Mouse (Mus musculus): ENCODE data around the gene Mon2.
"Not testable (repeated sequence)": the region's sequence is repeated elsewhere in the genome, so short reads cannot be mapped to it uniquely, and the experiment has no call there.

Mon2 gene

GRCm38 (mm10) chr10:123057082-123057481 lies 19.2 kb downstream of the Mon2 start:
- DNase-seq, result no peak

- no peak for DNase-seq
These were observed 19.8 kb downstream of the Mon2 start for GRCm38 (mm10) chr10:123056463-123056862.

GRCm38 (mm10) chr10:123055205-123056000 lies 20.9 kb downstream of the Mon2 start:
- DNase-seq, result peak; percentile 31

- DNase-seq, result no peak
These were observed 22.7 kb downstream of the Mon2 start for GRCm38 (mm10) chr10:123053557-123053956.

- no peak for DNase-seq
These were observed 24.3 kb downstream of the Mon2 start for GRCm38 (mm10) chr10:123052021-123052420.

GRCm38 (mm10) chr10:123048730-123049129 lies 27.6 kb downstream of the Mon2 start:
- no peak for DNase-seq

GRCm38 (mm10) chr10:123039936-123040335 lies 36.4 kb downstream of the Mon2 start:
- DNase-seq, result no peak

GRCm38 (mm10) chr10:123032078-123032646 lies 44.1 kb downstream of the Mon2 start:
- no peak for DNase-seq

GRCm38 (mm10) chr10:123031449-123031848 lies 44.9 kb downstream of the Mon2 start:
- DNase-seq, result no peak

GRCm38 (mm10) chr10:123030589-123030988 lies 45.7 kb downstream of the Mon2 start:
- peak; percentile 63 for DNase-seq

- no peak for DNase-seq
These were observed 47.4 kb downstream of the Mon2 start for GRCm38 (mm10) chr10:123028949-123029348.

GRCm38 (mm10) chr10:123026736-123027135 lies 49.6 kb downstream of the Mon2 start:
- DNase-seq, result not testable (repeated sequence)

- DNase-seq, result no peak
These were observed 62.9 kb downstream of the Mon2 start for GRCm38 (mm10) chr10:123013435-123013834.

GRCm38 (mm10) chr10:123011421-123011820 lies 64.9 kb downstream of the Mon2 start:
- no peak for DNase-seq

- DNase-seq, result no peak
These were observed 70.8 kb downstream of the Mon2 start for GRCm38 (mm10) chr10:123005237-123006185.

GRCm38 (mm10) chr10:123004475-123005236 lies 71.6 kb downstream of the Mon2 start:
- DNase-seq, result no peak

- DNase-seq, result no peak
These were observed 74.3 kb downstream of the Mon2 start for GRCm38 (mm10) chr10:123001985-123002384.

- no peak for DNase-seq
These were observed 74.9 kb downstream of the Mon2 start for GRCm38 (mm10) chr10:123001363-123001762.

GRCm38 (mm10) chr10:122999356-122999755 lies 76.9 kb downstream of the Mon2 start:
- DNase-seq, result no peak

GRCm38 (mm10) chr10:122997852-122998251 lies 78.5 kb downstream of the Mon2 start:
- DNase-seq, result no peak

GRCm38 (mm10) chr10:122994402-122995107 lies 81.8 kb downstream of the Mon2 start:
- no peak for DNase-seq

GRCm38 (mm10) chr10:122991648-122992047 lies 84.7 kb downstream of the Mon2 start:
- DNase-seq, result no peak

Measured in right cerebral cortex, adult 18-20 months (tissue).